In the genomic region with DNA sequence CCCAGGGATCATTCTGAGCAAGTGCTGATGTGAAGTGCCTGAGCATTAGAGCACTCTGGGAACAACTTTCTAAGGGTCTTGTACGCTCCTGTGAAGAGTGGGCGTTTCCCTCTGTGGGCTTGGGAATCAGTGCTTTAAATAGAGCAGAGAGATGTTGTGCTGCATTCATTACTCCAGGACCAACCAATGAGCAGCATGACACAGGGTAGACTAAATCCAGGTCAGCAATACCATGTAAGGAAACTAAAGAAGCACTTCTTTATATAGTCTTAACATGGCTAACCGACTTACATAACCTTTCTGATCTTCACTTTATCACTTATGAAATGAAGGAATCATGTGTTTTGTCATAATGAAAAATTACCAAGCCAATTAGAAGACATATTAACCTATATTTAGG, we compare ENCODE assay signal across 24 mouse cellular contexts.
DNase-seq lines count a peak whose midpoint lies in the region; ATAC-seq lines count a peak whose summit lies in the region.
"Had no signal": no experiment of that assay in that cellular context is flagged by ENCODE, and none has a peak within 500 bp of the region (broad histone marks: within the 10 kb centered on the region; RNA-seq: fewer than 3 reads in every experiment).

No protein-coding gene starts in this region.

- intact Hi-C loops in heart, postnatal 25 days (cut with DNase I) = no loop called here

- H3K36me3 ChIP-seq in forebrain, embryonic 13.5 days (ENCODE audit: poor library complexity, severe bottlenecking) = no peaks in the 10 kb centered on the region
- H3K36me3 ChIP-seq in forebrain, embryonic 12.5 days (replicated peaks) = no peaks in the 10 kb centered on the region
- H3K36me3 ChIP-seq in heart, embryonic 15.5 days = no peaks in the 10 kb centered on the region
- no peaks in the 10 kb centered on the region for H3K36me3 ChIP-seq in midbrain, embryonic 12.5 days
- no peaks in the 10 kb centered on the region for H3K36me3 ChIP-seq in midbrain, embryonic 10.5 days
- H3K36me3 ChIP-seq: embryonic facial prominence, embryonic 10.5 days; embryonic facial prominence, embryonic 12.5 days; G1E had no signal

- H3K4me2 ChIP-seq in forebrain, embryonic 13.5 days = no peak overlapping the region
- no peak overlapping the region for H3K4me2 ChIP-seq in forebrain, embryonic 12.5 days
- H3K4me2 ChIP-seq in heart, embryonic 15.5 days = no peak overlapping the region
- no peak overlapping the region for H3K4me2 ChIP-seq in midbrain, embryonic 12.5 days (replicated peaks)
- H3K4me2 ChIP-seq: embryonic facial prominence, embryonic 12.5 days had no signal

- H3K9me3 ChIP-seq in forebrain, embryonic 13.5 days (replicated peaks) = no peaks in the 10 kb centered on the region
- no peaks in the 10 kb centered on the region for H3K9me3 ChIP-seq in forebrain, embryonic 12.5 days
- no peaks in the 10 kb centered on the region for H3K9me3 ChIP-seq in heart, embryonic 15.5 days (replicated peaks)
- no peaks in the 10 kb centered on the region for H3K9me3 ChIP-seq in midbrain, embryonic 12.5 days
- H3K9me3 ChIP-seq in midbrain, embryonic 10.5 days (replicated peaks) = no peaks in the 10 kb centered on the region
- H3K9me3 ChIP-seq: embryonic facial prominence, embryonic 10.5 days; embryonic facial prominence, embryonic 12.5 days; G1E had no signal

- H3K9ac ChIP-seq in forebrain, embryonic 13.5 days = no peak overlapping the region
- H3K9ac ChIP-seq in forebrain, embryonic 12.5 days = no peak overlapping the region
- H3K9ac ChIP-seq in heart, embryonic 15.5 days = no peak overlapping the region
- H3K9ac ChIP-seq in midbrain, embryonic 12.5 days (replicated peaks) = no peak overlapping the region
- H3K9ac ChIP-seq: embryonic facial prominence, embryonic 12.5 days had no signal

- no peak overlapping the region for H3K4me3 ChIP-seq in forebrain, embryonic 13.5 days
- H3K4me3 ChIP-seq in forebrain, embryonic 12.5 days (replicated peaks) = no peak overlapping the region
- H3K4me3 ChIP-seq in heart, embryonic 15.5 days = no peak overlapping the region
- no peak overlapping the region for H3K4me3 ChIP-seq in midbrain, embryonic 12.5 days
- H3K4me3 ChIP-seq in midbrain, embryonic 10.5 days = no peak overlapping the region
- H3K4me3 ChIP-seq: embryonic facial prominence, embryonic 10.5 days; embryonic facial prominence, embryonic 12.5 days had no signal

- peak; percentile 38; the same call in 1 of the 2 replicates for ATAC-seq in forebrain, embryonic 13.5 days
- no peak for ATAC-seq in forebrain, embryonic 12.5 days (ENCODE audit: low FRiP score)
- peak; percentile 85 for ATAC-seq in frontal cortex, adult (ENCODE audit: low TSS enrichment)
- 0 out of 2 replicates have a peak, but pooled peaks have one; percentile 22 for ATAC-seq in heart, embryonic 15.5 days (replicated peaks; ENCODE audit: insufficient number of reproducible peaks, insufficient read depth, low FRiP score, low read depth)
- 0 out of 2 replicates have a peak, but pooled peaks have one; percentile 47 for ATAC-seq in midbrain, embryonic 12.5 days (ENCODE audit: low FRiP score, low read depth)
- ATAC-seq: activated CD4-positive, CD25-positive, alpha-beta regulatory T cell, adult 4 months; CD4-positive, CD25-positive, alpha-beta regulatory T cell, adult 4 months; forebrain, embryonic 16.5 days; Patski had no signal

- no peak overlapping the region for H3K27ac ChIP-seq in forebrain, embryonic 13.5 days
- no peak overlapping the region for H3K27ac ChIP-seq in forebrain, embryonic 12.5 days
- no peak overlapping the region for H3K27ac ChIP-seq in heart, embryonic 15.5 days
- no peak overlapping the region for H3K27ac ChIP-seq in midbrain, embryonic 12.5 days (replicated peaks)
- no peak overlapping the region for H3K27ac ChIP-seq in midbrain, embryonic 10.5 days (replicated peaks)
- H3K27ac ChIP-seq: embryonic facial prominence, embryonic 10.5 days; embryonic facial prominence, embryonic 12.5 days had no signal

- no peak for DNase-seq in frontal cortex, postnatal 14 days (ENCODE audit: low spot score in 2 of 2)
- DNase-seq in heart, postnatal 25 days (ENCODE audit: low spot score) = no peak
- no peak for DNase-seq in midbrain, embryonic 10.5 days (ENCODE audit: low spot score)
- DNase-seq: adrenal gland, adult 8-10 months; adrenal gland, postnatal 14 days; B cell, adult 2 months; cerebellum, adult 11-12 months; cerebellum, adult 2 months; cerebellum, adult 9-10 months; cerebellum, postnatal 10 days; cerebellum, postnatal 25 days had no signal

- H3K27me3 ChIP-seq in forebrain, embryonic 13.5 days = no peaks in the 10 kb centered on the region
- H3K27me3 ChIP-seq in forebrain, embryonic 12.5 days = no peaks in the 10 kb centered on the region
- no peaks in the 10 kb centered on the region for H3K27me3 ChIP-seq in heart, embryonic 15.5 days
- H3K27me3 ChIP-seq in midbrain, embryonic 12.5 days = no peaks in the 10 kb centered on the region
- no peaks in the 10 kb centered on the region for H3K27me3 ChIP-seq in midbrain, embryonic 10.5 days (ENCODE audit: low read depth, poor library complexity, severe bottlenecking)
- H3K27me3 ChIP-seq: CH12.LX; embryonic facial prominence, embryonic 12.5 days; Patski had no signal

- no peaks in the 10 kb centered on the region for H3K4me1 ChIP-seq in forebrain, embryonic 13.5 days
- H3K4me1 ChIP-seq in forebrain, embryonic 12.5 days = no peaks in the 10 kb centered on the region
- peaks cover 3% of the 10 kb centered on the region; the same call in 1 of the 2 replicates for H3K4me1 ChIP-seq in heart, embryonic 15.5 days (replicated peaks)
- H3K4me1 ChIP-seq in midbrain, embryonic 12.5 days = no peaks in the 10 kb centered on the region
- no peaks in the 10 kb centered on the region for H3K4me1 ChIP-seq in midbrain, embryonic 10.5 days
- H3K4me1 ChIP-seq: embryonic facial prominence, embryonic 10.5 days; embryonic facial prominence, embryonic 12.5 days had no signal

- WGBS in forebrain, embryonic 13.5 days = 56% methylated on average over 3 of the region's 3 CpGs
- 63% methylated on average over 3 of the region's 3 CpGs for whole genome bisulfite sequencing in forebrain, embryonic 12.5 days
- 33% methylated on average over 3 of the region's 3 CpGs for WGBS in heart, embryonic 15.5 days
- WGBS in midbrain, embryonic 12.5 days = 74% methylated on average over 3 of the region's 3 CpGs
- WGBS in midbrain, embryonic 10.5 days = 73% methylated on average over 3 of the region's 3 CpGs
